Mouse (Mus musculus) midbrain, embryonic 11.5 days (tissue): ENCODE measurements at regions not wholly inside any gene's neighbourhood (a gene's known extent, or its start where the extent isn't known, plus 50 kb on each side); places are given as distances from the start of the nearest gene placed in this dataset.

Experiments
- ATAC-seq: fragments of 200-750 bp; cut with Nextera tagmentation; 2 replicates; pipeline ENCODE4 v1.8.0; 2017; ENCODE audit warnings: moderate TSS enrichment, moderate library complexity; ENCODE audit not compliant: low FRiP score
- DNase-seq: peaks from one replicate; pipeline ENCODE4 v3.0.0; 2015; ENCODE audit warnings: low spot score; ENCODE audit errors: missing footprints
- H3K27ac ChIP-seq: fragments of 300-500 bp; sonication (generic); 2 replicates; pipeline ENCODE4 v1.5.1; 2014; ENCODE audit warnings: low read depth, low read length
- H3K27me3 ChIP-seq: fragments of 300-500 bp; sonication (generic); 2 replicates; pipeline ENCODE4 v1.6.1; 2014; ENCODE audit warnings: mild to moderate bottlenecking, low read length, moderate library complexity, mixed read lengths; ENCODE audit not compliant: control insufficient read depth, insufficient read depth
- H3K36me3 ChIP-seq: fragments of 300-500 bp; sonication (generic); 2 replicates; pipeline ENCODE4 v1.6.1; 2014; ENCODE audit warnings: mild to moderate bottlenecking, low read length, moderate library complexity, mixed read lengths; ENCODE audit not compliant: control insufficient read depth, insufficient read depth
- H3K4me1 ChIP-seq: fragments of 300-500 bp; sonication (generic); 2 replicates; pipeline ENCODE4 v1.6.1; 2014; ENCODE audit warnings: low read length; ENCODE audit not compliant: control insufficient read depth, insufficient read depth
- H3K4me2 ChIP-seq: fragments of 300-500 bp; sonication (generic); 2 replicates; pipeline ENCODE4 v1.6.1; 2014; ENCODE audit warnings: mild to moderate bottlenecking, moderate library complexity
- H3K4me3 ChIP-seq: fragments of 300-500 bp; sonication (generic); 2 replicates; pipeline ENCODE4 v1.5.1; 2014; ENCODE audit warnings: low read depth, low read length
- H3K9ac ChIP-seq: fragments of 300-500 bp; sonication (generic); 2 replicates; pipeline ENCODE4 v1.6.1; 2014; ENCODE audit warnings: low read length
- H3K9me3 ChIP-seq: fragments of 300-500 bp; sonication (generic); 2 replicates; pipeline ENCODE4 v1.6.1; 2016; ENCODE audit warnings: low read length; ENCODE audit not compliant: control insufficient read depth
- WGBS: fragments of 180-500 bp; shearing (Covaris S2); extraction: QIAGEN DNeasy Blood & Tissue Kit; methylation state at CpG from one replicate; pipeline ENCODE4 v1.1.7; 2014; 5-methylcytosine and 5-hydroxymethylcytosine counted together

- 95% methylated on average over 3 of the region's 3 CpGs for WGBS
- no peak overlapping the region for H3K4me2 ChIP-seq
- ATAC-seq (no peak), DNase-seq (peak; percentile 69)
- H3K27ac ChIP-seq = no peak overlapping the region
- H3K27me3 ChIP-seq = peaks cover 2% of the 10 kb centered on the region
- no peak overlapping the region for H3K4me3 ChIP-seq
- no peak overlapping the region for H3K9ac ChIP-seq
- H3K4me1 ChIP-seq = no peaks in the 10 kb centered on the region; the same call in 1 of the 2 replicates
- no peaks in the 10 kb centered on the region for H3K9me3 ChIP-seq
- no peaks in the 10 kb centered on the region for H3K36me3 ChIP-seq
These were observed 104.4 kb downstream of the Tex36 start for GRCm38 (mm10) chr7:133497551-133497950.

GRCm38 (mm10) chr7:133494982-133495550, 106.9 kb downstream of the Tex36 start:
- ATAC-seq (no peak), DNase-seq (no peak)
- H3K4me3 ChIP-seq = no peak overlapping the region
- H3K27ac ChIP-seq = no peak overlapping the region
- no peaks in the 10 kb centered on the region; the same call in 1 of the 2 replicates for H3K4me1 ChIP-seq
- H3K9ac ChIP-seq = no peak overlapping the region
- H3K36me3 ChIP-seq = no peaks in the 10 kb centered on the region
- H3K9me3 ChIP-seq = no peaks in the 10 kb centered on the region
- no peaks in the 10 kb centered on the region; the same call in 1 of the 2 replicates for H3K27me3 ChIP-seq
- WGBS = 61% methylated on average over 8 of the region's 8 CpGs
- H3K4me2 ChIP-seq = no peak overlapping the region

GRCm38 (mm10) chr7:133494256-133494981, 107.5 kb downstream of the Tex36 start:
- H3K4me3 ChIP-seq = no peak overlapping the region
- DNase-seq (no peak), ATAC-seq (no peak)
- H3K4me1 ChIP-seq = no peaks in the 10 kb centered on the region; the same call in 1 of the 2 replicates
- no peaks in the 10 kb centered on the region for H3K9me3 ChIP-seq
- no peak overlapping the region for H3K4me2 ChIP-seq
- no peaks in the 10 kb centered on the region for H3K36me3 ChIP-seq
- H3K9ac ChIP-seq = no peak overlapping the region
- H3K27ac ChIP-seq = no peak overlapping the region
- no peaks in the 10 kb centered on the region; the same call in 1 of the 2 replicates for H3K27me3 ChIP-seq
- whole genome bisulfite sequencing = 74% methylated on average over 10 of the region's 10 CpGs

- H3K4me2 ChIP-seq = no peak overlapping the region
- no peak overlapping the region for H3K9ac ChIP-seq
- H3K4me1 ChIP-seq = no peaks in the 10 kb centered on the region; the same call in 1 of the 2 replicates
- no peak overlapping the region for H3K27ac ChIP-seq
- H3K4me3 ChIP-seq = no peak overlapping the region
- 68% methylated on average over 6 of the region's 6 CpGs for WGBS
- no peak for DNase-seq
- H3K9me3 ChIP-seq = no peaks in the 10 kb centered on the region
- no peaks in the 10 kb centered on the region for H3K36me3 ChIP-seq
- no peak for ATAC-seq
- no peaks in the 10 kb centered on the region; the same call in 1 of the 2 replicates for H3K27me3 ChIP-seq
These were observed 109.3 kb downstream of the Tex36 start for GRCm38 (mm10) chr7:133492626-133493025.

GRCm38 (mm10) chr7:133487887-133488630, 113.9 kb downstream of the Tex36 start:
- no peaks in the 10 kb centered on the region; the same call in 1 of the 2 replicates for H3K4me1 ChIP-seq
- H3K9ac ChIP-seq = no peak overlapping the region
- 62% methylated on average over 7 of the region's 7 CpGs for WGBS
- H3K9me3 ChIP-seq = no peaks in the 10 kb centered on the region
- H3K4me3 ChIP-seq = no peak overlapping the region
- no peak overlapping the region for H3K27ac ChIP-seq
- no peak overlapping the region for H3K4me2 ChIP-seq
- no peak for ATAC-seq
- H3K27me3 ChIP-seq = no peaks in the 10 kb centered on the region
- no peaks in the 10 kb centered on the region for H3K36me3 ChIP-seq
- DNase-seq = no peak

- Histone ChIP-seq H3K9me3 (no peaks in the 10 kb centered on the region), H3K27ac (no peak overlapping the region), H3K27me3 (no peaks in the 10 kb centered on the region), H3K4me2 (no peak overlapping the region), H3K36me3 (no peaks in the 10 kb centered on the region), H3K4me3 (no peak overlapping the region), H3K9ac (no peak overlapping the region), H3K4me1 (no peaks in the 10 kb centered on the region; the same call in 1 of the 2 replicates)
- 81% methylated on average over 8 of the region's 8 CpGs for WGBS
- DNase-seq (no peak), ATAC-seq (no peak)
These were observed 117.5 kb downstream of the Tex36 start for GRCm38 (mm10) chr7:133484430-133484841.

- Histone ChIP-seq H3K4me1 (no peaks in the 10 kb centered on the region), H3K4me3 (no peak overlapping the region), H3K36me3 (no peaks in the 10 kb centered on the region), H3K9ac (no peak overlapping the region), H3K4me2 (no peak overlapping the region), H3K9me3 (no peaks in the 10 kb centered on the region), H3K27me3 (no peaks in the 10 kb centered on the region), H3K27ac (no peak overlapping the region)
- 85% methylated on average over 6 of the region's 6 CpGs for WGBS
- no peak for DNase-seq
- ATAC-seq = no peak
These were observed 120.4 kb downstream of the Tex36 start for GRCm38 (mm10) chr7:133481529-133481928.

GRCm38 (mm10) chr7:133479679-133480078, 122.3 kb downstream of the Tex36 start:
- H3K4me2 ChIP-seq = no peak overlapping the region
- no peak for DNase-seq
- no peak overlapping the region for H3K9ac ChIP-seq
- no peak overlapping the region for H3K4me3 ChIP-seq
- no peaks in the 10 kb centered on the region for H3K9me3 ChIP-seq
- no peaks in the 10 kb centered on the region for H3K4me1 ChIP-seq
- 80% methylated on average over 7 of the region's 7 CpGs for WGBS
- no peaks in the 10 kb centered on the region for H3K36me3 ChIP-seq
- no peak overlapping the region for H3K27ac ChIP-seq
- no peaks in the 10 kb centered on the region for H3K27me3 ChIP-seq
- no peak for ATAC-seq

GRCm38 (mm10) chr7:133477933-133478332, 124.0 kb downstream of the Tex36 start:
- no peak overlapping the region for H3K4me3 ChIP-seq

More at GRCm38 (mm10) chr7:133477933-133478332, 124.0 kb downstream of the Tex36 start:
- H3K36me3 ChIP-seq = no peaks in the 10 kb centered on the region
- H3K27ac ChIP-seq = no peak overlapping the region
- ATAC-seq (no peak), DNase-seq (peak; percentile 83)
- no peaks in the 10 kb centered on the region for H3K9me3 ChIP-seq
- no peaks in the 10 kb centered on the region for H3K4me1 ChIP-seq
- no peak overlapping the region for H3K4me2 ChIP-seq
- H3K27me3 ChIP-seq = no peaks in the 10 kb centered on the region
- 81% methylated on average over 5 of the region's 5 CpGs for WGBS
- no peak overlapping the region for H3K9ac ChIP-seq
